Mouse (Mus musculus): ENCODE results near the gene Rps3a1. TPM values are rescaled to one million over a fixed set of nuclear protein-coding genes. Genes with fewer than 3 reads are reported as not detected.

Gene Rps3a1
- total RNA-seq, 2 experiments from 2014 or later, result 339 to 380 TPM

Other genes starting within 250 kb of the Rps3a1 start
- gene Sh3d19, start 171.6 kb downstream of the Rps3a1 start, total RNA-seq (2021), result 10 to 100 TPM; 17.1 to 17.3 TPM
- gene Prss48, start 140.2 kb downstream of the Rps3a1 start, total RNA-seq (2021), result not detected
- 10 to 100 TPM; 26.9 to 33.0 TPM for gene Lrba, start 82.0 kb upstream of the Rps3a1 start, total RNA-seq (2021)